Mouse (Mus musculus) kidney, adult 9 months (tissue): ENCODE results near the gene Syt9.
A peak's percentile ranks its signal among the peaks of the same experiment; 100 is the strongest.

Experiments used
- DNase-seq: peaks from one replicate; pipeline ENCODE4 v3.0.0; 2022

Syt9 gene

DNA sequence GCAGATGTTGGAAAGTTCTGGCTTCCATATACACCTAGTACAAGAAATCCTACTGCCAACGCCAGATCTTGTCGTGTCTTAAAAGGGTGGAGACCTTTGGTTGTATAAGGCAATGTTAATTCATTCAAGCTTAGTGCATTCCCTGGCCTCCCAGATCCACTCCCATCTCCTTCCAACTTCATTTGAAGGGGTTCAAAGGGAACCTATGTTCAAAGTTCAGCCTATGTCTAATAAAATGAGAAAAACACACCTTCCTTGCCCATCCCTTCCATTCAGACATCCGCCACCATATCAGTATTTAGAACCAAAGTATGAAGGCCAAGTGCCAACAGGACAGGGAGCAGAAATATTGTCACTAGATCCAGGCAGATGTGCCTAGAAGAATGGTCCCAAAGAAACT lies 177.3 kb downstream of the Syt9 start:
- DNase-seq: no peak

- DNase-seq: no peak
Observed at GRCm38 (mm10) chr7:107553461-107553860, 182.9 kb downstream of the Syt9 start.

DNA sequence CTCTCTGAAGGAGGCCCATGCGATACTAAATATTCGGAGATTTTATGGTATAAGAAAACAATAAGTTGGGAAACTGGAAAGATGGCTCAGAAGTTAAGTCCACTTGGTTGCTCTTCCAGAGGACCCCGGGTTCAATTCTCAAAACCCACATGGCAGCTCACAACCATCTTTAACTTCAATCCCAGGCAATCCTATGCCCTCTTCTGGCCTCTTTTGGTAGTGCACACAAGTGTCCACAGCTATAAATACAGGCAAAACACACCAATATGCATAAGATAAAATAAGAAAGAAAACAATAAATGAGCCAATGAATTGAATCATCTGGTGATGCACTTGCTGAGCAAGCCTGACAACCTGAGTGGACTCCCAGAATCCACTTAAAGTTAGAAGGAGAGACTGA lies 185.4 kb downstream of the Syt9 start:
- DNase-seq: peak; percentile 32

DNA sequence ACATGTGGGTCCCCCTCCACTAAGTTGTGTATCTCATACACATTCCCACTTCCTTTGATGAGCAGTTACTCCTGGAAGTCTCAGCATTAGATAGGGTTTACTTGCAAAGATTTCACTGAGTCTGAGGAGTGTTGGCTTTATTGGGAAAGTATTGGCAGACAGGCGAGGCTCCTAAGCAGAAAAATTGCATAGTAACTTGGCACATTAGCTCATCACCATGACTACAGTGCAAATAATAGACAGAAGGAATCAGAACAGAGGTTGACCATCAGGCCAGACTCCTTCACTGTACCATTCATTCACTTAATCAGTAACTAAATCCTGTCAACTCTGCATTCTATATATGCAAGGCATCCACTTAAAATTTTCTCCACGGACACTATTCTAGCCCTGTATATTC lies 190.1 kb downstream of the Syt9 start:
- no peak for DNase-seq

GRCm38 (mm10) chr7:107561584-107561983 lies 191.1 kb downstream of the Syt9 start:
- no peak for DNase-seq

DNA sequence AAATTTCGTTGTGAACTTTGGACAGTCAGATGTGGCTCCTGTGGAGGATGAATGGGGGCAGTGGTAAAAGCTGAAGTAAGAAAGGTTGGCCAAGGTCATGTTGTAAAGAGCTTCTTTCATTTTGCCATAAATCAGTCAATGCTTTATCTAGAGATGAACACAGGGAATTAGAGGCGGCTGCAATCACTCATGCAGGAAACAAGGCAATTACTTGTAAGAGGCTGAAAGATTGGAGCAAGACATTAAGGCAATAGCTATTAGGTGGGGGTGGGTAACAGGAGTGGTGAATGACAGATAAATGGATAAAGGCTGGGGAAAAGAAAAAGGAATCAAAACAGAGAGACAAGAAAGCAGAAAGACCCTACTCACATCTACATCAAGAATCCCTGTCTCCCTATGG lies 193.2 kb downstream of the Syt9 start:
- DNase-seq: no peak

DNA sequence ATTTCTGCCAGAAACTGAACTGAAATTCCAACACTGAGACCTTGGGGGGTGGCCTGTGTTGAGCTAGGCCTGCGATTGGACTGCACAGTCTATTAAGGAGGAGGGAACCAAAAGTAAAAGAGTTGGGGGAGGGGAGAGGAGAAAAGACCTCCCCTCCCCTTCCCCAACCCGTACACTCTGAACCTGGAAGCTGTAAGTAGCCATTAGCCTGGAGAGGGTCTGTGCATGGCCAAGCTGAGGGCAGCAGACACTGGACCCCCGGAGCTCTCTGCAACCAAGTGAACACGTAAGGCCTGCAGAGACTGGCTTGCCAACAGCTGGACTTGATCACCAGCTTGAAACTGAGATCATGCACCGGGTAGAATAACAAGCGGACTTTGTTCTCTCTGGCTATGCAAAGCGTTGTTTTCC lies 196.7 kb downstream of the Syt9 start, which contains the start of gene Olfml1:
TSS of gene Olfml1 (plus strand) at position 186 of the 411 bp plus-strand sequence.
- DNase-seq: peak; percentile 65

GRCm38 (mm10) chr7:107567674-107568073 lies 197.1 kb downstream of the Syt9 start:
- no peak for DNase-seq

DNA sequence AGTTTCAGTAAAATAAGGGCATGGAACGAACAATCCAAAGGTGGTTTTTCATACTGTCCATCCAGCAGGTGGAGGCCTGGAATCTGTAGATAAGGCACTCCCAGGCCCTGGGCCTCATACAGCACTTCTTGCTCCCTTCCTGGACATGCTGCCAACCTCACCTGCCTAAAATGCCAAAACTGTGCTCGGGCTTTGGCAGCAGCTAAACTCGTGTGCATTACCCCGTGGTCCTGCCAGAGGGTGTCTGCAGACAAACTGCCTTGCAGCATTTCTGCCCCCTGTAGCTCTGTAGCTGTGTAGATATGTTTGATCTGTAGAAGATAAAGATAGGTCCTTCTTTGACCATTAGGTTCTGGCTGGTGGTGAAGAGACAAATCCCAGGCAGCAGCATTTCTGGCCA lies 198.4 kb downstream of the Syt9 start:
- peak; percentile 7 for DNase-seq

DNA sequence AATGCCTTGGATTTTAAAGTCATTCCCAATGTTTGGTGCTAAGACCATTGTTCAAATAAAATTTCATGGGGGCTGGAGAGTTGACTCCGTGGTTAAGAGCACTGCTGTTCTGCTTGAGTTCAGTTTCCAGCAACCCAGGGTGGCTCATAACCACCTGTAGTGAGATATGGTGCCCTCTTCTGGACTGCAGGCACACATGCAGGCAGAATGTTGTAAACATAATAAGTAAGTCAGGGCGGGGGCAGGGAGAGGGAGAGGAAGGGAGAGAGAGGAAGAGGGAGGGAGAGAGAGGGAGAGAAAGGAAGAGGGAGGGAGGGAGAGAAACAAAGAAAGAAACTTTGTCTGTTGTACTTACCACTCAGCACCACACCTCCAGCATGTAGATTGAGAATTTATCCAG lies 203.3 kb downstream of the Syt9 start:
- no peak for DNase-seq

DNA sequence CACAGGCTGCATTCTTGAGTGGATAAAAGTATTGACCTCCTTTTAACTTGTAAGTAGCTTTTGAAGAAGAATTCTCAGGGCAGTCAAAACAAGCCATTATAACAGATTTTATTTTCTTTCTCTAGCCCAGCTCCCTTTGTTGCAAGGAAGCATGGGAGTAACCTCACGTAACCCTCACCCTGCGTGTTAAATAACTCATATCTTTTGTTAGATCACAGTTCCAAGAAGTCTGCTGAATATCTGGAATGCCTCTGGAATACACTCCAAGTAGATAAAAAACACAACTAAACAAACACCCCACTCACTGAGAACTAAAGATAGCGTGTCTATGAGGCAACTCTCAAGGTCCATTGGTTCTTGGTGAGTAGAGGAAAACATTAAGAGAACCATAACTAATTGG lies 203.7 kb downstream of the Syt9 start:
- DNase-seq: peak; percentile 28

- DNase-seq: no peak
Observed at GRCm38 (mm10) chr7:107592641-107593040, 222.1 kb downstream of the Syt9 start.

DNA sequence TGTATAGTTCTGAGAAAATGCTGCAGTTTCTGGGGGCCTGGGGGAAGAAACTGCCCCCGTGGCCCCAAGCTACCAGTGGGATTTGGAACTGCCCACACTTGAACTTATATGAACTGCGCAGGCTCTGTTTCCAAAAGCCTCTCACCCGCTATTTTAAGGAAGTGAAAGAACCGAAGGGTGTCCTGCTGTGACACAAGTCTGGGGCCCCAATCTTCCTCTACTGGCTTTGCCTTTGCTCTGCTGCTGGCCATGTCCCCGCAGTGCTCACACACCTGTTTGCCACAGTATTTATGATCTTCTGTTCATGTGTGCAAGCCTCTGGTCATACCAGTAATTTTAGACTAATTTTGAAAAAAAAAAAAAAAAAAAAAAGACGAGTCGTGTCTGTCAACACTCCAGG lies 223.4 kb downstream of the Syt9 start:
- no peak for DNase-seq

GRCm38 (mm10) chr7:107594325-107594856 lies 223.9 kb downstream of the Syt9 start:
- DNase-seq: peak; percentile 82

- DNase-seq: peak; percentile 98
Observed at GRCm38 (mm10) chr7:107594857-107595402, 224.4 kb downstream of the Syt9 start, which contains the start of gene Ppfibp2. Ppfibp2 (plus strand) TSS chr7:107595207.

GRCm38 (mm10) chr7:107595426-107595825 lies 224.9 kb downstream of the Syt9 start:
- peak; percentile 40 for DNase-seq

DNA sequence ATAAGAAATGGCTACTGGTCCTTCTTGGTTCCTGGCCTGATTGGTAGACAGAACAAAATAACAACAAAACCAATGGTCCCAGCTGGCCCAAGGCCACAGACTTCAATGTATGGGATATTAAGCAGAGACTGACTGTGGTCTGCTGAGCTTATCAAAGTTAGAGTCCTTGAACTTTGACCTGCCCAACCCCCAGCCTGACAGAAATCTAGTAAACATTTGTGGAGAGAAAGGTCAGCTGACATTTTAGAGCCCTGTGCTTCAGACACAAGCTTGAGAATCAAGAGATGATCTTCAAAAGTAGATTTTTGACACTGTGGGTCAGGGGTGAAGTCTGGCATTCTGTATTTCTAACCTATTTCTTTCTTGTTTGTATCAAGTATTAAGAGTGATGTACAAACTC lies 226.2 kb downstream of the Syt9 start:
- peak; percentile 49 for DNase-seq

DNA sequence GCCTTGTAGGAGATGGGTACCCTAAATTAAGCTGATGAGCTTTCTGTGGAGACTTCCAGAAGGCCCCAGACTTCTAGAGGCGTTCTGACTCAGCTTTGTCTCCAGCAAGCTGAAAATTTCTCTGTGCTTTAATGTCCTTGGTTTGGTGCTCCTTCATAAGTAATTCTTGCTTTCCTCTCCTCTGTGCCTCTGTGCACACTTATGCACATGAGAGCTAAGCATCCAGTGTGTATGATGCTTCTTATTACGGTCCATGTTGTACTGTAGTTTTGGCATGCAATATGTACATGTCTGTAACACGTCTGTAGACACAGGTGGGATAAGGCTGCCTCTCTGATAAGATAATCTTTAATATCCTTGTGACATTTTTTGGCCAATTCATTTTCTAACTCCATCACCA lies 227.4 kb downstream of the Syt9 start:
- DNase-seq: no peak
